Mouse (Mus musculus): ENCODE results near the gene Alpl. TPM values are rescaled to one million over a fixed set of nuclear protein-coding genes. Genes with fewer than 3 reads are reported as not detected.
A peak's percentile ranks its signal among the peaks of the same experiment; 100 is the strongest.

Alpl gene
- polyA plus RNA-seq, 1 experiment = 6.2 TPM

- DNase-seq (ENCODE audit: low read depth in 1 of 2, low spot score in 2 of 2) = no peak
- Histone ChIP-seq H3K4me3 (ENCODE audit: extremely low read depth, insufficient read depth, insufficient read length) (no peak overlapping the region), H3K27ac (ENCODE audit: insufficient read depth, low read length) (no peak overlapping the region), H3K36me3 (ENCODE audit: control insufficient read depth, insufficient read depth, low read length) (no peaks in the 10 kb centered on the region), H3K4me1 (ENCODE audit: control insufficient read depth, insufficient read depth, insufficient read length) (no peaks in the 10 kb centered on the region; the same call in 1 of the 2 replicates), H3K27me3 (ENCODE audit: control insufficient read depth, insufficient read depth, low read length) (no peaks in the 10 kb centered on the region)
- TF ChIP-seq POLR2A (IDR thresholded peaks at IDR 0.05; ENCODE audit: low read depth, low read length) (no peak), CTCF (IDR thresholded peaks at IDR 0.05; ENCODE audit: extremely low read depth, insufficient read depth, insufficient read length, insufficient replicate concordance) (no peak)
- 86% methylated on average over 15 of the region's 15 CpGs for WGBS
These were observed 78.5 kb downstream of the Alpl start for GRCm38 (mm10) chr4:137717671-137718070.

GRCm38 (mm10) chr4:137717005-137717404 lies 79.2 kb downstream of the Alpl start:
- no peak overlapping the region for H3K4me3 ChIP-seq (ENCODE audit: extremely low read depth, insufficient read depth, insufficient read length)
- no peaks in the 10 kb centered on the region for H3K27me3 ChIP-seq (ENCODE audit: control insufficient read depth, insufficient read depth, low read length)
- no peak overlapping the region for H3K27ac ChIP-seq (ENCODE audit: insufficient read depth, low read length)
- WGBS = 82% methylated on average over 7 of the region's 7 CpGs
- no peaks in the 10 kb centered on the region for H3K36me3 ChIP-seq (ENCODE audit: control insufficient read depth, insufficient read depth, low read length)
- TF ChIP-seq CTCF (IDR thresholded peaks at IDR 0.05; ENCODE audit: extremely low read depth, insufficient read depth, insufficient read length, insufficient replicate concordance) (no peak), POLR2A (IDR thresholded peaks at IDR 0.05; ENCODE audit: low read depth, low read length) (no peak)
- H3K4me1 ChIP-seq (ENCODE audit: control insufficient read depth, insufficient read depth, insufficient read length) = no peaks in the 10 kb centered on the region; the same call in 1 of the 2 replicates
- no peak for DNase-seq (ENCODE audit: low read depth in 1 of 2, low spot score in 2 of 2)

GRCm38 (mm10) chr4:137714020-137714624 lies 82.1 kb downstream of the Alpl start:
- no peaks in the 10 kb centered on the region for H3K27me3 ChIP-seq (ENCODE audit: control insufficient read depth, insufficient read depth, low read length)
- TF ChIP-seq CTCF (IDR thresholded peaks at IDR 0.05; ENCODE audit: extremely low read depth, insufficient read depth, insufficient read length, insufficient replicate concordance) (peak; percentile 24; the same call in 1 of the 2 replicates), POLR2A (IDR thresholded peaks at IDR 0.05; ENCODE audit: low read depth, low read length) (no peak)
- WGBS = 13% methylated on average over 8 of the region's 8 CpGs
- no peak for DNase-seq (ENCODE audit: low read depth in 1 of 2, low spot score in 2 of 2)
- no peak overlapping the region for H3K4me3 ChIP-seq (ENCODE audit: extremely low read depth, insufficient read depth, insufficient read length)
- H3K27ac ChIP-seq (ENCODE audit: insufficient read depth, low read length) = no peak overlapping the region
- no peaks in the 10 kb centered on the region for H3K36me3 ChIP-seq (ENCODE audit: control insufficient read depth, insufficient read depth, low read length)
- H3K4me1 ChIP-seq (ENCODE audit: control insufficient read depth, insufficient read depth, insufficient read length) = no peaks in the 10 kb centered on the region; the same call in 1 of the 2 replicates

GRCm38 (mm10) chr4:137712963-137713362 lies 83.2 kb downstream of the Alpl start:
- no peak overlapping the region for H3K27ac ChIP-seq (ENCODE audit: insufficient read depth, low read length)
- H3K36me3 ChIP-seq (ENCODE audit: control insufficient read depth, insufficient read depth, low read length) = no peaks in the 10 kb centered on the region
- TF ChIP-seq CTCF (IDR thresholded peaks at IDR 0.05; ENCODE audit: extremely low read depth, insufficient read depth, insufficient read length, insufficient replicate concordance) = no peak
- no peak for TF ChIP-seq POLR2A (IDR thresholded peaks at IDR 0.05; ENCODE audit: low read depth, low read length)
- no peak overlapping the region for H3K4me3 ChIP-seq (ENCODE audit: extremely low read depth, insufficient read depth, insufficient read length)
- 61% methylated on average over 13 of the region's 13 CpGs for WGBS
- H3K4me1 ChIP-seq (ENCODE audit: control insufficient read depth, insufficient read depth, insufficient read length) = no peaks in the 10 kb centered on the region; the same call in 1 of the 2 replicates
- DNase-seq (ENCODE audit: low read depth in 1 of 2, low spot score in 2 of 2) = no peak
- no peaks in the 10 kb centered on the region for H3K27me3 ChIP-seq (ENCODE audit: control insufficient read depth, insufficient read depth, low read length)

- TF ChIP-seq CTCF (IDR thresholded peaks at IDR 0.05; ENCODE audit: extremely low read depth, insufficient read depth, insufficient read length, insufficient replicate concordance) (no peak), POLR2A (IDR thresholded peaks at IDR 0.05; ENCODE audit: low read depth, low read length) (no peak)
- H3K4me1 ChIP-seq (ENCODE audit: control insufficient read depth, insufficient read depth, insufficient read length) = peaks cover 3% of the 10 kb centered on the region; the same call in 1 of the 2 replicates
- 10% methylated on average over 34 of the region's 52 CpGs for WGBS
- peak in 1 of 2 experiments; percentile 83 for DNase-seq (ENCODE audit: low read depth in 1 of 2, low spot score in 2 of 2)
- H3K27ac ChIP-seq (ENCODE audit: insufficient read depth, low read length) = no peak overlapping the region
- peaks cover 5% of the 10 kb centered on the region; the same call in 1 of the 2 replicates for H3K27me3 ChIP-seq (ENCODE audit: control insufficient read depth, insufficient read depth, low read length)
- no peaks in the 10 kb centered on the region for H3K36me3 ChIP-seq (ENCODE audit: control insufficient read depth, insufficient read depth, low read length)
- no peak overlapping the region for H3K4me3 ChIP-seq (ENCODE audit: extremely low read depth, insufficient read depth, insufficient read length)
These were observed 88.8 kb downstream of the Alpl start for GRCm38 (mm10) chr4:137707216-137707990.

GRCm38 (mm10) chr4:137706510-137706909 lies 89.7 kb downstream of the Alpl start:
- no peak overlapping the region for H3K4me3 ChIP-seq (ENCODE audit: extremely low read depth, insufficient read depth, insufficient read length)

More at GRCm38 (mm10) chr4:137706510-137706909, 89.7 kb downstream of the Alpl start:
- TF ChIP-seq CTCF (IDR thresholded peaks at IDR 0.05; ENCODE audit: extremely low read depth, insufficient read depth, insufficient read length, insufficient replicate concordance) (no peak), POLR2A (IDR thresholded peaks at IDR 0.05; ENCODE audit: low read depth, low read length) (no peak)
- 81% methylated on average over 7 of the region's 7 CpGs for WGBS
- Histone ChIP-seq H3K27me3 (ENCODE audit: control insufficient read depth, insufficient read depth, low read length) (peaks cover 5% of the 10 kb centered on the region; the same call in 1 of the 2 replicates), H3K4me1 (ENCODE audit: control insufficient read depth, insufficient read depth, insufficient read length) (peaks cover 3% of the 10 kb centered on the region; the same call in 1 of the 2 replicates), H3K36me3 (ENCODE audit: control insufficient read depth, insufficient read depth, low read length) (no peaks in the 10 kb centered on the region), H3K27ac (ENCODE audit: insufficient read depth, low read length) (no peak overlapping the region)
- DNase-seq (ENCODE audit: low read depth in 1 of 2, low spot score in 2 of 2) = no peak

All from spleen, adult 2 months (tissue).